Mouse (Mus musculus) layer of hippocampus, adult 18-20 months (tissue): ENCODE results near the gene Nmrk2. TPM values are rescaled to one million over a fixed set of nuclear protein-coding genes. Genes with fewer than 3 reads are reported as not detected.

Experiments
- DNase-seq, 2 experiments: peaks; one replicate each; pipeline ENCODE4 v3.0.0; 2022; ENCODE audit warnings: low spot score in 2 of 2
- total RNA-seq, 2 experiments: library from RNA; stranded (reverse); gene quantifications; 2 replicates each; pipeline ENCODE4 v1.2.3; 2021

Nmrk2 gene
- total RNA-seq, 2 experiments from 2014 or later, result 0.23 to 0.27 TPM

- DNase-seq, result peak; percentile 100
These were observed 34.4 kb downstream of the Nmrk2 start, which contains the start of gene Pias4 for GRCm38 (mm10) chr10:81167200-81168086. Gene Pias4, minus strand, starts transcription at chr10:81167923.

GRCm38 (mm10) chr10:81165118-81165517 lies 36.7 kb downstream of the Nmrk2 start:
- DNase-seq, result no peak

- DNase-seq, result no peak
These were observed 39.6 kb downstream of the Nmrk2 start for GRCm38 (mm10) chr10:81162318-81162652.

- no peak for DNase-seq
These were observed 40.1 kb downstream of the Nmrk2 start for GRCm38 (mm10) chr10:81161602-81162317.

GRCm38 (mm10) chr10:81154736-81155135 lies 47.1 kb downstream of the Nmrk2 start:
- no peak for DNase-seq

GRCm38 (mm10) chr10:81154313-81154712 lies 47.5 kb downstream of the Nmrk2 start:
- no peak for DNase-seq

GRCm38 (mm10) chr10:81152609-81153008 lies 49.2 kb downstream of the Nmrk2 start:
- no peak for DNase-seq

GRCm38 (mm10) chr10:81151261-81151660 lies 50.6 kb downstream of the Nmrk2 start:
- no peak for DNase-seq

Other genes with a start within 250 kb of the Nmrk2 start
- 100 to 1,000 TPM; 166 to 173 TPM for gene Gng7, start 187.1 kb downstream of the Nmrk2 start, total RNA-seq
- gene Diras1, start 176.4 kb downstream of the Nmrk2 start, total RNA-seq, result 10 to 100 TPM; 96.6 to 98.2 TPM
- 10 to 100 TPM; 62.1 to 64.4 TPM for gene Slc39a3, start 164.6 kb downstream of the Nmrk2 start, total RNA-seq
- gene Sgta, start 141.9 kb downstream of the Nmrk2 start, total RNA-seq, result 100 to 1,000 TPM; 180 to 183 TPM
- gene Thop1, start 132.0 kb downstream of the Nmrk2 start, total RNA-seq, result 10 to 100 TPM; 50.5 to 50.6 TPM
- gene Creb3l3, start 103.2 kb downstream of the Nmrk2 start, total RNA-seq, result under 1 TPM; 0.57 to 0.63 TPM
- gene Map2k2, start 96.1 kb downstream of the Nmrk2 start, total RNA-seq, result 100 to 1,000 TPM; 130 to 136 TPM
- 100 to 1,000 TPM; 122 to 126 TPM for gene Zbtb7a, start 66.8 kb downstream of the Nmrk2 start, total RNA-seq
- gene Pias4, start 34.1 kb downstream of the Nmrk2 start, total RNA-seq, result 10 to 100 TPM; 27.5 to 30.8 TPM
- 100 to 1,000 TPM; 907 to 934 TPM for gene Eef2, start 25.4 kb downstream of the Nmrk2 start, total RNA-seq
- gene Dapk3, start 19.0 kb downstream of the Nmrk2 start, total RNA-seq, result 10 to 100 TPM; 71.9 to 76.4 TPM
- gene 4930442H23Rik, start 18.2 kb downstream of the Nmrk2 start, total RNA-seq, result not detected
- gene Atcay, start 28.8 kb upstream of the Nmrk2 start, total RNA-seq, result 100 to 1,000 TPM; 150 to 155 TPM
- 10 to 100 TPM; 57.6 to 63.6 TPM for gene Zfr2, start 31.1 kb upstream of the Nmrk2 start, total RNA-seq
- gene Matk, start 50.9 kb upstream of the Nmrk2 start, total RNA-seq, result 100 to 1,000 TPM; 204 to 214 TPM
- gene Mrpl54, start 64.9 kb upstream of the Nmrk2 start, total RNA-seq, result 10 to 100 TPM; 36.9 to 40.4 TPM
- 10 to 100 TPM; 39.3 to 40.9 TPM for gene Apba3, start 64.9 kb upstream of the Nmrk2 start, total RNA-seq
- gene Tjp3, start 89.5 kb upstream of the Nmrk2 start, total RNA-seq, result 1 to 10 TPM in 1 of 2 experiments, under 1 TPM in 1; 0.62 to 1.7 TPM
- gene Pip5k1c, start 90.9 kb upstream of the Nmrk2 start, total RNA-seq, result 100 to 1,000 TPM; 303 to 304 TPM
- 10 to 100 TPM; 31.1 to 31.2 TPM for gene Cactin, start 119.1 kb upstream of the Nmrk2 start, total RNA-seq
- 1 to 10 TPM in 1 of 2 experiments, under 1 TPM in 1; 0.74 to 1.0 TPM for gene Tbxa2r, start 126.7 kb upstream of the Nmrk2 start, total RNA-seq
- 1 to 10 TPM; 1.8 TPM for gene Gipc3, start 141.2 kb upstream of the Nmrk2 start, total RNA-seq
- gene Hmg20b, start 148.4 kb upstream of the Nmrk2 start, total RNA-seq, result 10 to 100 TPM; 32.4 to 37.0 TPM
- gene Mfsd12, start 155.4 kb upstream of the Nmrk2 start, total RNA-seq, result 10 to 100 TPM; 42.2 to 44.4 TPM
- 1 to 10 TPM; 1.6 to 2.0 TPM for gene 4930404N11Rik, start 163.8 kb upstream of the Nmrk2 start, total RNA-seq
- 10 to 100 TPM; 70.8 to 72.5 TPM for gene Fzr1, start 176.5 kb upstream of the Nmrk2 start, total RNA-seq
- 10 to 100 TPM; 82.0 to 82.9 TPM for gene Dohh, start 182.4 kb upstream of the Nmrk2 start, total RNA-seq
- gene Gm48551, start 182.4 kb upstream of the Nmrk2 start, total RNA-seq, result 1 to 10 TPM; 4.1 to 4.8 TPM
- 1 to 10 TPM; 4.2 to 6.9 TPM for gene Gm48552, start 187.0 kb upstream of the Nmrk2 start, total RNA-seq
- 1 to 10 TPM; 1.8 to 2.4 TPM for gene Smim24, start 191.0 kb upstream of the Nmrk2 start, total RNA-seq